Mouse (Mus musculus): ENCODE data around the gene Vax2.

DNA sequence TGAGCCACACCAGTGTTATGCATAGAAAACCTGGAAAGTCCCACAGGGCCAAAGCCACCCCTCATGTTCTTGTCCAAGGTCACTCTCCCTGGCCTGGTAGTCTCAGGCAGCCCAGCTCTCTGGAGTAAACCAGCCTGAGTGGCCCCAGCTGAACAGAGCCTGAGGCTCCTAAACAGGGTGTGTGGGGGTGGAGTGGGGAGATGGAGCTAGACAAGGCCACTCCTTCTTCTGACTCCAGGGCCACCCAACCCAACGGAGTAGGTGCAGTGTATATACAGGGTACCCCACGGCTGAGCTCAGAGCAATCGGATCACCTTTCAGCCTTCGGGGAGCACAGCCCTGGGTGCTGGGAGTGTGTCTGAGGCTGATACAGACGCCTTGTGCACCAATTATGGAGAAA lies 33.1 kb downstream of the Vax2 start:
- TF ChIP-seq CTCF (IDR thresholded peaks at IDR 0.05; ENCODE audit: low read depth): no peak
- TF ChIP-seq EP300 (optimal IDR thresholded peaks at IDR 0.05): no peak
